Mouse (Mus musculus): Measurements from ENCODE around the gene Gm16427.
"Not testable (repeated sequence)": the region's sequence is repeated elsewhere in the genome, so short reads cannot be mapped to it uniquely, and the experiment has no call there.

Gm16427 gene

GRCm38 (mm10) chr5:93540100-93540499 is at the start of gene Gm16427:
TSS of gene Gm16427 (minus strand) at chr5:93540200.
- not testable (repeated sequence) for DNase-seq
